Mouse (Mus musculus) bone marrow macrophage, adult 2 months (primary cell): ENCODE data around the gene Stab1. TPM values are rescaled to one million over a fixed set of nuclear protein-coding genes. Genes with fewer than 3 reads are reported as not detected.

Experiments used
- H3K27ac ChIP-seq: 2 replicates; pipeline ENCODE4 v1.5.1; 2012; ENCODE audit warnings: low read depth, low read length; ENCODE audit not compliant: insufficient read depth
- H3K4me1 ChIP-seq: 2 replicates; pipeline ENCODE4 v1.6.1; 2012; ENCODE audit warnings: low read length; ENCODE audit not compliant: control insufficient read depth, insufficient read depth
- H3K4me3 ChIP-seq: 2 replicates; pipeline ENCODE4 v1.5.1; 2012; ENCODE audit warnings: mild to moderate bottlenecking, low read length, moderate library complexity; ENCODE audit not compliant: insufficient read depth
- CTCF ChIP-seq: IDR thresholded peaks from 2 replicates; pipeline ENCODE4 v1.5.1; 2012; ENCODE audit warnings: low read depth, mild to moderate bottlenecking, low read length, moderate library complexity
- POLR2A ChIP-seq: IDR thresholded peaks from 2 replicates; pipeline ENCODE4 v1.6.1; 2012; ENCODE audit warnings: mild to moderate bottlenecking, low read depth, low read length, borderline replicate concordance
- polyA plus RNA-seq: library from polyadenylated mRNA; stranded (reverse); fragments of >200 nt; gene quantifications from 2 replicates; pipeline ENCODE4 v1.2.4, GENCODE M21; 2012; ENCODE audit not compliant: missing spikeins, insufficient read depth, insufficient read length

The Stab1 gene
- polyA plus RNA-seq, 1 experiment: 1,445 TPM

DNA sequence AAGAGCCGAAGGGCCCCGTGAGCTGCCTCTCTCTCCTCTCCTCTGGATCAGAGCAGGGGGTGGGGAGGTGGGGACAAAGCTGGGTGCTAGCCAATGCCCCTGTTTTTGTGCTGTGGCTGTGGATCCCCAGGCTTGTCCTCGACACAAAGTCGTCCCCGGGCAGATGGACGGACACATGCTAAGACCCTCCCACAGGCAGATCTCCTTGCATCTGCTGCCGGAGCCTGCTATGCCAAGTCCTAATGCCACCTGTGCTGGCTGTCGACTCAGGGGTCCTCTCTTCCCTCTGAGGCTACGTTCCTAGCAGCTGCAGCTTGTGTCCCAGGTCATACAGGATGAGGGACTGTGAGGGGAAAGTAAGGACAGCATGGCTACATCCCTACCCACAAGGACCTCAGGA is 1.6 kb downstream of the Stab1 start:
- H3K27ac ChIP-seq: peak overlapping the region; percentile 96
- peaks cover 88% of the 10 kb centered on the region for H3K4me1 ChIP-seq
- H3K4me3 ChIP-seq: peak overlapping the region; percentile 46

DNA sequence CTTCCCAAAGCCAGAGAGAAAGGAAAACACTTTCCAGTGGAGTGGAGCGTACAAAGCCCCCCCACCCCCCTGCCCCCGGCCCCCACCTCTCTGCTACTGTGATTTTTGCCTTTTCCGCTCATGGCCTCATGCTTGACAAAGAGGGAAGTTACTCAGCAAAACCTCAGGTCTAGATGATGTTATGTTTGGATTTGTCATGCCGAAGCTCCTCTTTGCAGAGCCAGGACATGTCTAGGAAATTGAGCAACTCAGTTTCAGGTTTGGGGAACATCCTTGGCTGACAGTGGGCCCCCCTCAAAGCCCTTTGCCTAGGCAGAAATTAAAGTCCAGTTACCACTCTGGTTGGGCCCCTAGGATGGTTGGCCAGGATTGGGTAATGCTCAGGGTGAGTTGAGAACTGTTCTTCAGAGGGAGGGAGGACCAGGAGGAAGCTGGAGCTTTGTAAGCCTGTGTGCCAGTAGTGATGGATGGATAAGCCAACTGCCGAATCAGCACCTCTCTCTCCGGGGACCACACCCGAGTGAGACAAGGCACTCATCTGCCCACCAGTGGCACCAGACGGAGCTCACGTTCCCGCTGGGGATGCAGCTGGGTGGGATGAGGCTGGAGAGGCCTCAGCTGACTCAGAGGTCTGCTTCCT is 2.3 kb downstream of the Stab1 start:
- TF ChIP-seq CTCF (no peak), POLR2A (no peak)
- peak overlapping the region; percentile 96 for H3K27ac ChIP-seq
- peaks cover 88% of the 10 kb centered on the region for H3K4me1 ChIP-seq
- H3K4me3 ChIP-seq: peak overlapping the region; percentile 46

More for the DNA sequence above, 1.6 kb downstream of the Stab1 start:
- TF ChIP-seq CTCF: no peak
- no peak for TF ChIP-seq POLR2A

DNA sequence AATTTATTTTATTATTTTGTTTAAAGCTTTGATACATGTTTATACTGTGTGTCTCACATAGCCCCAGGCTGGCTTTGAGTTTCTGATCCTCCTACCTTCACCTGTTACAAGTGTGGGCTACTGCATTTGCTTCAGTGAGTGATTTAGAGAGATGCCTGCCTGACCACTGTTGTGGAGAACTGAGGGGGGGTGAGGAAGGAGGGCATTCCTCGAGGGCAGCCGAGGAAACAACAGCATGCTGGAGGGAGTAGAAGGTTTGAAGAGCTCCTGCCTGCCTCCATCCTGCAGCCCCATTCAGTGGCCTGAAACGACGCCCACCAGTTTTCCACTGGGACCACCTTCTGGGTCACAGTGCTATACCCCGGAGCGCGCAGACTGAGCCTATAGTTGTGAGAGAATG is 3.0 kb downstream of the Stab1 start:
- Histone ChIP-seq H3K27ac (peak overlapping the region; percentile 91), H3K4me3 (no peak overlapping the region), H3K4me1 (peaks cover 82% of the 10 kb centered on the region)
- TF ChIP-seq POLR2A: no peak

DNA sequence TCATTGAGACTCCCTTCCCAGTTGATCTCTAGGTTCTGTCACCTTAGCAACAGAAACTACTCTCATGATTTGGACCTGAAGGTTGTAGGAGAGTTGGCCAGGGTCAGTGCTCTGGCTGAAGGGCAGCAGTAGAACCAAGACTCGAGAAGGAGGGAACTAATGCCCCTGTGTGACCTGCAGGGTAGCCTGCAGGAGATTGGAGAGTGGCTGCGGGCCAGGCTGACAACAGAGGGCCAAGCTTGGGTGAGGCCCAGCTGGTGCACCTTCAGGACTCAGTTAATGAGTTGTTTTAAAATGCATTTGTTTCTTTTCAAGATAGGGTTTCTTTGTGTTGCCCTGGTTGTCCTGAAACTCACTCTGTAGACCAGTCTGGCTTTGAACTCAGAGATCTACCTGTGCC is 3.4 kb downstream of the Stab1 start:
- TF ChIP-seq CTCF (no peak), POLR2A (no peak)
- Histone ChIP-seq H3K4me3 (no peak overlapping the region), H3K4me1 (peaks cover 77% of the 10 kb centered on the region), H3K27ac (peak overlapping the region; percentile 91)

DNA sequence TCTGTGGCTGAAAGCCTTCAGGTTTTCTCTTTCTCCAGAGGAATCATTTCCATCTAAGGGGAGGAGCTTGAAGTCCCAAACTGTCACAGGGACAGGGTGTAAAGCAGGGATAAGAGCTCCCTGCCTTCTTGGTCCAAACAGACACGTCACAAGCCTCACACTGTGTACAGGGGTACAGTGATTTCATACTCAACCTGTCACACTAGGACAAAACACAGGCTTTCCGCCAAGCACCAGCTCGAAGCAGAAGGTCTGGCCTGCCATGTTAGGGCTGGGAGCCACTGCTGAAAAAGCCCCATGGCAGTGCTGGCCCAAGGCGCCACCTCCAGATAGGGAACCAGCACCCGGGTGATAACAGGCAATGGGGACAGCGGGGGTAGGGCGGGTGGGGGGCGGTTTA is 4.4 kb downstream of the Stab1 start:
- H3K4me1 ChIP-seq: peaks cover 73% of the 10 kb centered on the region

DNA sequence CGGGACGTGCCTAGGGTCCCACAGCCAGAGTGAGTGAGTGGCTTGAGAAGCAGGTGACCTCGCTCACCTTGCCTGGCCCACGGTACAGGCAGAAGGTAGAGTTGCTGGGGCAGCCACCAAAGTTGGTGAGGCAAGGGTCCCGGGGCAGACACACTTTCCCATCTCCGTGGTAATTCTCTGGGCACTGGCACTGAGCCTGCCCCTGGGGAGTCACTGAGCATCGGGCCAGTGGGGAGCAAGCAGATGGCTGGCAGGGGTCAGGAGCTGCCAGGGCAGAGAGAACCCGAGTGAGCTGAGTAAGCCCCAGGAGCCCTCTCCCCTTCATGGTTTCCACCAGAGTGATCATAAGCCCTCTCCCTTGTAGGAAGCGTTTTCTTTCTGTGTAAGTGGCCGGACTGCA is 6.8 kb downstream of the Stab1 start:
- peak overlapping the region; percentile 62 for H3K4me3 ChIP-seq
- H3K27ac ChIP-seq: no peak overlapping the region
- no peak for TF ChIP-seq POLR2A
- no peak for TF ChIP-seq CTCF
- H3K4me1 ChIP-seq: peaks cover 66% of the 10 kb centered on the region

More for the DNA sequence above, 4.4 kb downstream of the Stab1 start:
- Histone ChIP-seq H3K27ac (peak overlapping the region; percentile 29), H3K4me3 (no peak overlapping the region)
- no peak for TF ChIP-seq POLR2A
- TF ChIP-seq CTCF: no peak

DNA sequence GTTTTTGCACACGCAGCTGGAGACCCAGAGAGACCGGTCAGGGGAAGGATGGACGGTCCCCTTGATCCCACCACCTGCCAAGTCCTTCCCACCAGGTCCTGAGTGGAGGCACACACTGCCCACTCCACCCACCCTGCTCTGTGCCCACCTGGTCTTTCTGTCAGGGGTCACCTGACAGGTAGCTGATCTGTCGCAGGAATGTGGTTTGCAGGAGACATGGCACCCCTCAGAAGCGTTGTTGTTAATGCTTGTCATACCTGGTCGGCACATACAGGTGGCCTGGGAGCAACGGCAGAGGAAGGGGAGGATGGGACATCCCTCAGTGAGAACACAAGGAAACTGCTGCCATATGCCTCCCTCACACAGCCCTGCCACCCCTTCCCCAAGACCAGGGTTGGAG is 7.2 kb downstream of the Stab1 start:
- TF ChIP-seq POLR2A (no peak), CTCF (no peak)
- peak overlapping the region; percentile 62 for H3K4me3 ChIP-seq
- H3K4me1 ChIP-seq: peaks cover 63% of the 10 kb centered on the region
- H3K27ac ChIP-seq: peak overlapping the region; percentile 71

DNA sequence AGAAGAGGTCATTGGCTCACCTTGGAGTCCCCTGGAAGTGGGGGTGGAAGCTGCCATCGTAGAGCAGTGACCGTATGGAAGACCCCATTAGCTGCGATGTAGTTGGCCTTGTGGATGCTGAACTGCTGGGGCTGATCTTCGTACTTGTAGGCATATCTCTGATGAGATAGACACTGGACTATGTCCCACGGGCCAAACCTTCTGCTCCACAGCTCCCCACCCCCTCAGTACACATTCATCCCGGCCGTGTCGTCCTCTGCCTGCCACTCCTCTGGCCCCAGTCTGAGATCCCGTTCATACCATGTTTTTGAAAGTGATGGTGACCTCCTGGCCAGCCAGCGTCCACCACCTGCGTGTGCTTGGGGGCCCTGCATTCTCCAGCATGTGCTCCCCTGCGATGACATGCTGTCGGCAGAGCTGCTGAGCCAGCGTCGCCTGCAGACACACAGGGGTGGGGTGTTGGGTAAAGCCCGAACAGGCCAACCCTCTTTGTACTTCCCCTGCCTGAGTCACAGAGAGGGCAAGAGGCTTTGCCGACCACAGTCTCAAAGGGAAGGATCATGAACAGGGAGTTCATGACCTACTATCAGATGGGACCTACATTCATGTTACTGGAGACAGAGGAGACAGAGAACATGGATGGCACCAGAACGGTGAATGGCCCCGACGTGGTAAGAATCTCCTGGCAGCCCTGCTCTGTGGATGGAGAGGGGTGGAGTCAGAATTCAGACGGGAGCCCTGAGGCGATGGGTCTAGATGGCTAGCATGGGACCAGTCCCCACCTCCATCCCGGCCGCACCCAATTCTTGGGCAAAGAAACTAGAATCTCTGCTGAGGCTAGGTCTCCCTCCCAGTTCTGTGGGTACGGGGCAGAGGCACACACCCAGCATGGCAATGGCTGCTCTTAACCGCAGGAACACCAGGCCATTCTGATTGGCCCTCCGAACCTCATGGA is 8.0 kb downstream of the Stab1 start:
- TF ChIP-seq POLR2A (no peak), CTCF (no peak)
- Histone ChIP-seq H3K4me1 (peaks cover 60% of the 10 kb centered on the region), H3K4me3 (peak overlapping the region; percentile 62), H3K27ac (peak overlapping the region; percentile 71)

DNA sequence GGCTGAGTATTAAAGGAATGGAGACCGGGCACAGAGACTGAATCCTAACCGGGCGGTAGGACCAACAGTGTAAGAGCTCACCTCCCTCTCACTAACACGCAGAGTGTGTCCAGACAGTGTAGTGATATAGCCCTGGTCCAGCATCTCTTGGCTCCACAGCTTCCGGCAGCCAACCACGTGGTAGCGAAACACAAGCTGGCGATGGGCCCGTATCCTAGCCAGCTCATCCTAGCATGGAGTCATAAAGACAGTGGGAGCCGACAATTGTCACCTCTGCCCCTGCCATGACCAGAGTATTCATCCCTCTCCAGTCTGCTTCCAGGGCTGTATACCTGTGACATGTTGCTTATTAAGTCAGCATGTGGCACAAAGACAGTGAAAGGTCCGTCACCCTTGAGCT is 22.7 kb downstream of the Stab1 start:
- Histone ChIP-seq H3K4me3 (no peak overlapping the region), H3K4me1 (no peaks in the 10 kb centered on the region), H3K27ac (no peak overlapping the region)
- TF ChIP-seq CTCF: no peak
- no peak for TF ChIP-seq POLR2A

DNA sequence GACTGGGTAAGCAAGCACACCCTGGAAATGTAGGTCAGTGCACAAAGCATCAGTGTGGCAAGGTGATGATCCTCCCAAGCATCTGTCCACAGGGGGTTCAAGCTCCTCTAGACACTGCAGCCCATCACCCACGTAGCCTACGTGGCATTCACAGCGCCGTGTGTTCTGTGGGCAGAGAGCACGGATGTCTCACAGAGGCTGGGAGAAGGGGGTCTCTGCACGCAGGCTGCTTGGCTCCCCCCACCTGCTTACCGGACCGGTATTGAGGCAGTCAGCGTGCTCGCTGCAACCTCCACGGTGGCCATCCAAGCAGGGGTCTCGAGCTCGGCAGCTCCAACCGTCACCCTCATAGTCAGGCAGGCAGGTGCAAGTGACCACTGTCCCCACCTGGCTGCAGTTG is 27.4 kb downstream of the Stab1 start:
- Histone ChIP-seq H3K4me3 (no peak overlapping the region), H3K27ac (no peak overlapping the region)
- TF ChIP-seq CTCF: no peak
- TF ChIP-seq POLR2A: no peak

More for the DNA sequence above, 27.4 kb downstream of the Stab1 start:
- no peaks in the 10 kb centered on the region for H3K4me1 ChIP-seq
